Mouse (Mus musculus) 3134 (cell line): ENCODE data around the gene Lrrc20.
"Not testable (repeated sequence)": the region's sequence is repeated elsewhere in the genome, so short reads cannot be mapped to it uniquely, and the experiment has no call there.

ENCODE experiments used
- DNase-seq: peaks from one replicate; pipeline ENCODE4 v3.0.0-alpha.2; 2011; ENCODE audit warnings: low spot score; ENCODE audit not compliant: insufficient read length; ENCODE audit errors: extremely low read depth

Lrrc20 gene

DNA sequence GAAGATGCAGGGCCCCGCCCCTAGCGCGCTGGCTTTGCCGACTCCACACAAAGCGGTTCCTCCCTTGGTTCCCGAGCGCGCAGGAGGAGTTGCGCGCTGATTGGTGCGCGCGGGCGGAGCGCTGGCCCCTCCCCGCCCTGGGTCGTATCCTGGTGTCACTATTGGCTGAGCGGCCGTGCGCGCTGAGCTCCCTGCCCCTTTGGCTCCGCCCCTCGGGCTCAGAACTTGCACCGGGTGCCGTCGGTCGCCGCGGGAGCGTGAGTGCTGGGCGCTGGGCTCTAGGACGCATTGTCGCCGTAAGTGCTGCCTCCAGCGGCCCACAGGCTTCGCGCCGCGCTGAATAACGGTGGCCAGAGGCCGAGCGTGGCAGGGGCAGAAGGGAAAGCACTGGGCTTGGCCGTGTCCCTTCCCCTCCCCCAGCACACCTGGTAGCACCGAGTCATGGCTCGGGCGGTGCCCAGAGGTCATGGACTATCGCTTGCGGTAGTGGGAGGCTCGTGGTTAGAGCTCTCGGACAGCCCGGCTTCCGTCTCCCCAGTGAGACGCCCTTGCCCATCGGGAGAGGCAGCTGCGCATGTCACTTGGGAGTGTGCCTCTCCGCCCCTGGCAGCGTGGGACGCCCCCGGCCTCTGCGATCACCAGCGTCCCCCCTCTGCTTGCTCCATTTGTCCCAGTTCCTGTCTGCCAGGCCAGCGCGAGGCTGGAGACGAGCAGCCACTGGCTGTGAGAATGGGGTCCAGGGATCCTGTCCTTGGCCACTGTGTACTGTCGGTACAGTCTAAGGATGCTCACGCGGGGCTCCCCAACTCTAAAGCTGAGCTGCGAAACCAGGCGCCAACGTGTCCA lies at the start of gene Lrrc20:
TSS of gene Lrrc20 (plus strand) at position 208 of the 846 bp plus-strand sequence.
- DNase-seq: peak; percentile 98

DNA sequence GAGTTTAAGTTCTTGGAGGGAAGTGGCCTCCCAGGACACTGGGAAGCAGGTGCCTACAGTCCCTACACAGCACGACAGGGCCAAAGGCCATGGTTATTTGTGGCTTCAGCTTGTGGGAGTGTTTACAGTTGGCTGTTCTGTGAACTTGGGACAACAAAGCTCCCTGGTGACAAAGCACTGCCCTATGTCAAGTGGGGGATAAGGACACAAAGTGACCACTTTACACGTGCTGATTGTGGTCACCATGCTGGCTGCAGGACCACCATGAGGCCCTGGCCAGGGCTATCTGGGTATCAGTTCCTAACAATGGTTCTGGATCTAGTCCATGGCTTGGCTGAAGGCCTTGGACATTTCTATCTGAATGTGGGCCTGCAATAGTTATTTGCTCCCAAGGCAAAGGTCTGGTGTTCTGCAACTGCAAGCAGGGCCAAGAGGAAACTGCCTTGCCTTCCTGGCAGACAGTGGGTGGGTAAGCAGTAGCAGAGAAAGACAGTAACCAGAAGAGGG lies 49.3 kb upstream of the Lrrc20 start:
- DNase-seq: no peak

GRCm38 (mm10) chr10:61427951-61428350 lies 47.6 kb upstream of the Lrrc20 start:
- no peak for DNase-seq

GRCm38 (mm10) chr10:61428416-61428815 lies 47.2 kb upstream of the Lrrc20 start:
- no peak for DNase-seq

DNA sequence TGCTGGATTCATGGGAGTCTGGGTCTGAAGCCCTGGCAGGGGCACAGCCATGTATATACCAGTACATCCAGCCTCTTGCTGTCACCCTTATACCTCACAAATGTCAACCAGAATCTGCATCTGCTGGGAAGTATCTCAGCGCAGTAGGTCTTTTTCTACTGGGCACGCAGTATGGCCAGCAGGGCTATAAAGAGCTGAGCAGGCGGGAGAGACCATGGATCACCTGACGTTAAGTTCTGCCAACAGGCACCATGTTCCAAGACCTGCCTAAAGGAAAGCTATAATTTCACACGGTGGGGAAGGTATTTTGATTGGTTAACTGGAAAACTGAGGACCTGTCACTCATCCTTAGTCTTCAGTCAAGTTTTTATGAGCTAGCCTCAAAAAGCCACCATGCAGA lies 46.6 kb upstream of the Lrrc20 start:
- DNase-seq: no peak

GRCm38 (mm10) chr10:61431375-61431774 lies 44.2 kb upstream of the Lrrc20 start:
- no peak for DNase-seq

DNA sequence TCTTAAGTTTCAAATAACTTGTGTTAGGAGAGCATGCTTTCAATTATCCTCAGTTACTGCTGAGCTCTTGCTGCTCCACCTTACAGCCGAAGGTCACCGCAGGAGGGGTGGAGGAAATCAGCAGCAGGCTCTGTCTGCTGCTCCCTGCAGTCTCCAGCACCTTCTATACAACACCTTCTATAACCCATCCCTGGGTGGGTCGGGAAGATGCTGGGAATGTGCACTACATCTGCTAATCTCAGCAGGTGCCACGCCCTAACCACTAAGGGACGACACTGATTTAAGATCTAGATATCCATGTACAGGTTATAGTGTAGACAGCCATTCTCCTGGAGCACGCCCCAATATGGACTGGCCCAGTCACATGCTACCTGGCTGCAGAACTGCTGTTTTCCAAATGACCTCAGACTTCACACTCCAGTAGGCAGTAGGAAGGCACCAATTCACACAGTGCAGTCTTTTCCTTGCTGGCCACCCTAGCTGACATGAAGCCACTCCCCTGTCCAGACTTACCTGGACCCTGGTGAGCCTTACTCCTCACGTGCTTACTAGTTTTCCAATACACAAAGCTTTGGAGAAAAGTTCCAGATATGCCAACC lies 35.3 kb upstream of the Lrrc20 start:
- DNase-seq: no peak

DNA sequence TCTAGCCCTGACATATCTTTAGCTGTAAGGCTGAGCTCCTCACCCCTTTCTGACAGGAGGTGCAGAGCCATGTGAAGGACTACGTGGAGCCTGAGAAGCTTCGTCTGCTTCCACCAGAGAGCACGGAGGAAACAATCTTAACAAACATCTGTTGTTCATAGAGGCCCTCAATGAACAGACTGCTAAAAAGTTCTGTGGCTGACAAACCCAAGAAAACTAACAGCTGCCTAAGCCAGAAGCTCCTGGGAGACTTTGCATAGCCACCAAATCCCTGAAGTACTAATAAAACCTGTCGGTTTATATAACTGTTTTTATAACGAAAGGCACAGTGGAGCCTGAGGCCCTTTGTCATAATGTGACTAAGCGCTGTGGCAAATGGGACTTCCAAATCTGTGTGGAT lies 32.1 kb upstream of the Lrrc20 start:
- DNase-seq: no peak

GRCm38 (mm10) chr10:61443876-61444275 lies 31.7 kb upstream of the Lrrc20 start:
- no peak for DNase-seq

DNA sequence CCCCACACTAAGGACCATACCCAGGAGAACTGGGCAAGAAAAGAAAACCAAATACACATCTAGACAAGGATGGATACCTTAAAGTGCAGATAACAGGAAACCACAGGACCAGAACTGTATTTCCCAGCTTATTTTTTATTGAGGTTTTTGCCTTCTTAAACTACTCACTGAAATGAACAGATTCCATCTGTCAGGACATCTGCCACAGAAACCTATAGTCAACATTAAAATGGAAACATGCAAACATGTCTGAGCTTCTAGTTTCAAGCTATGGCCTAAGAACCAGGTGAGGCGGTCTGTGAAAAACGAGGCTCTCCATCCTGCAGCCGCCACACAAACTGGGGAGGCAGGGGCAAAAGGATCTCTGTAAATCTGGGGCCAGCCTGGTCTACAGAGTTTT lies 30.6 kb upstream of the Lrrc20 start:
- no peak for DNase-seq

DNA sequence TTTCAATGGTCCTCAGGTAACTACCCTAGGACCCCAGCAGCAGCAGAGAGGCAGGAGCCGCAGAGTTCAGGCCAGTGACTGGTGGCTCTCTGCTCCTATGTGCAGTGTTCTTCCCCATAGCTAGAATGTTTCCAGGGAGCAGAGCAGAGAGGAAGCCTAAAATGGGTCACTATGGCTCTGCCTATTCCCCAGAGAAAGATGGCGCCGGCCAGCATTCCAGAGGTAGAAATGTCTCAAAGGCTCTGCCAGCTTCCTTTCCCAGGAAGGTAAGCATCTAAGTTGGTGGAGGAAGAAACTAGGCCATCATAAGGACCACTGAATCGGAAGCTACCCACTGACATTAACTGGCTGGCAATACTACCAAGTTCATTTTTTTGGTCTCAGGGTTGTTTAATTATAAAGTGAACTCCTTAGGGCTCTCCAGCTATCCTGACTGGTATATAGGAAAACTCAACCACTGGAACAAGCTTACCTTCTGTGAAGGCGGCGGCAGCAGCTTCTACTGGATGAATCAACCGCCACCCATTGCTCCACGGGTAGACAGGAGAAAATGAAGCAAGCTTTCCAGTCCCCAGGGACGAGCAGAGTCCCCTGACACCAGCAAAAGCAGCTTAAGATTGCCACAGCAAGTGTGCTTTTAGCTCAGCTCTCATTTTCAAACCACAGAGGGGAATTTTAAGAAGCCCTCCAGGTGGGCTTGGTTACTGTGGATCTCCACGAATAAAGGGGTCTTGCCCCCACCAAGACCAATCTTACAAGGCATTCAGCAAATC lies 27.8 kb upstream of the Lrrc20 start:
- DNase-seq: no peak

- DNase-seq: no peak
These were observed 26.8 kb upstream of the Lrrc20 start for GRCm38 (mm10) chr10:61448834-61449233.

DNA sequence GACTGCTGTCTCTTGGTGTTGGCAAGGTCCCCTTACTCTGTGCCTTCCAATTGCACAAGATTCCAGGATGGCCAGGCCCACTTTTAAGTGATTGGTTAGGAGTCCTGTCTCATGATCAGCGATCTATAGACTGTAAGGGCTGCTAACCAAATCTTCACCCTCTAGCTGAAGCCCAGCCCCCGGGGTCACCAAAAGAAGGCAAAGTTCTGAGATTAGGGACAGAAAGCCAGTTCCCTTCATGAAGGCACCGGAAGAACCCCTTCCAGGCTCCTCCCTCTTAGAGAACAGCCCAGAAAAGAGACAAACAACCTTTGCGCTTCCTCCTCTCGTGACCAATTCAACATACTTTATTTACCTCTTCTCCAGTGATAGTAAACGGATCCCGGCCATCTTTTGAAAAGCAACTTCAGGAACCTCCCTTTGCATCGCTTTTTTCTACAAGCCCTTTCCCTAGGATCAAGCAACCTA lies 24.1 kb upstream of the Lrrc20 start:
- DNase-seq: peak; percentile 50

GRCm38 (mm10) chr10:61451931-61452617 lies 23.5 kb upstream of the Lrrc20 start:
- peak; percentile 60 for DNase-seq

DNA sequence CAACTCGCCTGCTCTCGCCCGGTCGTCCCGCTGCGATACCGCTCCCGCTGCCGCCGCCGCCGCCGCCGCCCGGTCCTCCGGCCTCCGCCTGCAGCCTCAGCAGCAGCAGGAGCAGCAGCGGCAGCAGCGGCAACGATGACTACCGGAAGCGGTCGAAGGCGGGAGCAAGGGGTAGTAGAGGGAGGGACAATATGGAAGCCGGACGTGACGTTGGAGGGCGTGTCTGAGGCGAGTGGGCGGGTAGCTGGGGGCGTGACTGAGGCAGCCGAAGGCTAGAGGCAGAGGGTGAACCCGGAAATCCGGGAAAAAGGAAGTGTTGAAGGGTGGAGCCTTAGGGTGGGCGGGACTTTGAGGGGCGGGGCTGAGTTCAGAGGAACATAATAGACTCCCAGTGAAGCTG lies 23.0 kb upstream of the Lrrc20 start, which contains the start of gene Eif4ebp2:
TSS of gene Eif4ebp2 (minus strand) at position 17 of the 400 bp plus-strand sequence.
- peak; percentile 97 for DNase-seq

GRCm38 (mm10) chr10:61453171-61453570 lies 22.4 kb upstream of the Lrrc20 start:
- not testable (repeated sequence) for DNase-seq

DNA sequence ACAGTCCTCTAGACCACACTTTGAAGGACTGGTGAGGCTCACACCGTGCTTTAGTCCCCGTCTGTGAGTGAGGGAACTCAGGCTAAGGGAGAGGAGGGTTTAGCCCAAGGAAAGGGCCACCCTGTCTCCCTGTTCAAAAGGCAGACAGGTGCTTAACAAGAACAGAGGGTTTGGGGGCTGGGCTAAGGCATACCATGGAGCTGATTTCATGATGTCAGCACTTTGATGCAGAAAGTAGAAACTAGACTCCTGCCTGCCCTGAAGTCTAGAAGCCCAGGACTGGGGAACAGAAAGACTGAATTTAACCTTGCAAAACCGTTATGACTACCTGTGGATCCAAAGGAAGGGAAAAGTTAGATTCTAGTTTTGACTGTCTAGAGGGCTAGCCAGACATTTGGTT lies 18.4 kb upstream of the Lrrc20 start:
- DNase-seq: no peak

GRCm38 (mm10) chr10:61465009-61465408 lies 10.6 kb upstream of the Lrrc20 start:
- peak; percentile 72 for DNase-seq

DNA sequence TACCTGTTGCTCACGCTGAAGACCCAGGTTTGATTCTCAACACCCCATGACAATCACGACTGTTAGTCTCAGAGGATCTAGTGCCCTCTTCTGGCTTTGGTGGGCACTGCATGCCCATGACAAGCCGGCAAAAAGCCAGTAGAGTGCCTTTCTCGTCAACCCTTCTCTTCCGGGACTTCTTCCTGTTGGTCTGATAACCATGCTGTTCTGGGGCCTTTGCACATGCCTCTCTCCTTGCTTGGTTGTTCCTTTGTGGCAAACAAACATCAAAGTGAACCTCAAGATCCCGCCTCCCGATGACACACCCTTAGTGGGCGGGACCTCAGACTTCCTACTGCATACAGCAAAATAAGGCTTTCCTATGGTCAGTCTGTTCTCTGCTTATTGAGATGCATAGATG lies 9.4 kb upstream of the Lrrc20 start:
- DNase-seq: no peak

- DNase-seq: no peak
These were observed 8.7 kb upstream of the Lrrc20 start for GRCm38 (mm10) chr10:61466873-61467272.
